Mouse (Mus musculus): ENCODE measurements around the gene Fdps. TPM values are rescaled to one million over a fixed set of nuclear protein-coding genes. Genes with fewer than 3 reads are reported as not detected.
"Not testable (repeated sequence)": the region's sequence is repeated elsewhere in the genome, so short reads cannot be mapped to it uniquely, and the experiment has no call there.

Gene Fdps
- polyA plus RNA-seq, 1 experiment, result 202 TPM

- DNase-seq (ENCODE audit: low read depth), result no peak
- TF ChIP-seq POLR2A (IDR thresholded peaks at IDR 0.05; ENCODE audit: borderline replicate concordance, extremely low read depth, insufficient read depth, insufficient read length, poor library complexity, severe bottlenecking), result no peak
- no peak for TF ChIP-seq CTCF (IDR thresholded peaks at IDR 0.05; ENCODE audit: borderline replicate concordance, extremely low read depth, insufficient read depth, insufficient read length)
Measured at GRCm38 (mm10) chr3:89084654-89085190, 17.0 kb downstream of the Fdps start.

GRCm38 (mm10) chr3:89084133-89084532 lies 17.6 kb downstream of the Fdps start:
- DNase-seq (ENCODE audit: low read depth), result no peak
- no peak for TF ChIP-seq POLR2A (IDR thresholded peaks at IDR 0.05; ENCODE audit: borderline replicate concordance, extremely low read depth, insufficient read depth, insufficient read length, poor library complexity, severe bottlenecking)

- DNase-seq (ENCODE audit: low read depth), result not testable (repeated sequence)
Measured at GRCm38 (mm10) chr3:89082287-89082686, 19.5 kb downstream of the Fdps start.

- no peak for DNase-seq (ENCODE audit: low read depth)
- TF ChIP-seq POLR2A (IDR thresholded peaks at IDR 0.05; ENCODE audit: borderline replicate concordance, extremely low read depth, insufficient read depth, insufficient read length, poor library complexity, severe bottlenecking), result no peak
- no peak for TF ChIP-seq CTCF (IDR thresholded peaks at IDR 0.05; ENCODE audit: borderline replicate concordance, extremely low read depth, insufficient read depth, insufficient read length)
Measured at GRCm38 (mm10) chr3:89077383-89077782, 24.4 kb downstream of the Fdps start.

- TF ChIP-seq CTCF (IDR thresholded peaks at IDR 0.05; ENCODE audit: borderline replicate concordance, extremely low read depth, insufficient read depth, insufficient read length) (no peak), POLR2A (IDR thresholded peaks at IDR 0.05; ENCODE audit: borderline replicate concordance, extremely low read depth, insufficient read depth, insufficient read length, poor library complexity, severe bottlenecking) (no peak)
- no peak for DNase-seq (ENCODE audit: low read depth)
Measured at GRCm38 (mm10) chr3:89067265-89067664, 34.5 kb downstream of the Fdps start.

- no peak for DNase-seq (ENCODE audit: low read depth)
- TF ChIP-seq CTCF (IDR thresholded peaks at IDR 0.05; ENCODE audit: borderline replicate concordance, extremely low read depth, insufficient read depth, insufficient read length) (no peak), POLR2A (IDR thresholded peaks at IDR 0.05; ENCODE audit: borderline replicate concordance, extremely low read depth, insufficient read depth, insufficient read length, poor library complexity, severe bottlenecking) (no peak)
Measured at GRCm38 (mm10) chr3:89061696-89062095, 40.1 kb downstream of the Fdps start.

- TF ChIP-seq CTCF (IDR thresholded peaks at IDR 0.05; ENCODE audit: borderline replicate concordance, extremely low read depth, insufficient read depth, insufficient read length), result peak; percentile 57; the same call in 1 of the 2 replicates
- no peak for TF ChIP-seq POLR2A (IDR thresholded peaks at IDR 0.05; ENCODE audit: borderline replicate concordance, extremely low read depth, insufficient read depth, insufficient read length, poor library complexity, severe bottlenecking)
- DNase-seq (ENCODE audit: low read depth), result peak; percentile 51
Measured at GRCm38 (mm10) chr3:89058783-89059182, 43.0 kb downstream of the Fdps start.

GRCm38 (mm10) chr3:89058361-89058760 lies 43.4 kb downstream of the Fdps start:
- DNase-seq (ENCODE audit: low read depth), result no peak
- TF ChIP-seq CTCF (IDR thresholded peaks at IDR 0.05; ENCODE audit: borderline replicate concordance, extremely low read depth, insufficient read depth, insufficient read length) (no peak), POLR2A (IDR thresholded peaks at IDR 0.05; ENCODE audit: borderline replicate concordance, extremely low read depth, insufficient read depth, insufficient read length, poor library complexity, severe bottlenecking) (no peak)

Other genes with a start within 250 kb of the Fdps start
- 45.9 and 59.1 TPM in 2 replicates for gene Msto1, start 188.0 kb downstream of the Fdps start, polyA plus RNA-seq (2012; rRNA removed)
- gene Ash1l, start 151.3 kb downstream of the Fdps start, polyA plus RNA-seq (2012; rRNA removed), result 19.1 and 25.1 TPM in 2 replicates
- gene Dap3, start 150.8 kb downstream of the Fdps start, polyA plus RNA-seq (2012; rRNA removed), result 75.2 and 86.7 TPM in 2 replicates
- 131 and 149 TPM in 2 replicates for gene Rusc1, start 8.6 kb downstream of the Fdps start, polyA plus RNA-seq (2012; rRNA removed)
- 0.03 and 0.05 TPM in 2 replicates for gene Gm43738, start 860 bp downstream of the Fdps start, polyA plus RNA-seq (2012; rRNA removed)
- gene Pklr, start 34.2 kb upstream of the Fdps start, polyA plus RNA-seq (2012; rRNA removed), result 0.14 and 0.21 TPM in 2 replicates
- gene Hcn3, start 58.2 kb upstream of the Fdps start, polyA plus RNA-seq (2012; rRNA removed), result 61.6 and 68.6 TPM in 2 replicates
- 103 and 123 TPM in 2 replicates for gene Clk2, start 62.8 kb upstream of the Fdps start, polyA plus RNA-seq (2012; rRNA removed)
- gene Scamp3, start 75.5 kb upstream of the Fdps start, polyA plus RNA-seq (2012; rRNA removed), result 132 and 139 TPM in 2 replicates
- gene Fam189b, start 81.2 kb upstream of the Fdps start, polyA plus RNA-seq (2012; rRNA removed), result 69.1 and 73.8 TPM in 2 replicates
- 55.6 and 56.3 TPM in 2 replicates for gene Gba, start 101.0 kb upstream of the Fdps start, polyA plus RNA-seq (2012; rRNA removed)
- gene Thbs3, start 113.2 kb upstream of the Fdps start, polyA plus RNA-seq (2012; rRNA removed), result 117 and 168 TPM in 2 replicates
- gene Mtx1, start 125.1 kb upstream of the Fdps start, polyA plus RNA-seq (2012; rRNA removed), result 146 and 201 TPM in 2 replicates
- 9.3 and 10.0 TPM in 2 replicates for gene Muc1, start 127.1 kb upstream of the Fdps start, polyA plus RNA-seq (2012; rRNA removed)
- gene Krtcap2, start 144.0 kb upstream of the Fdps start, polyA plus RNA-seq (2012; rRNA removed), result 86.7 and 106 TPM in 2 replicates
- 131 and 144 TPM in 2 replicates for gene Trim46, start 144.3 kb upstream of the Fdps start, polyA plus RNA-seq (2012; rRNA removed)
- 145 and 269 TPM in 2 replicates for gene Dpm3, start 157.4 kb upstream of the Fdps start, polyA plus RNA-seq (2012; rRNA removed)
- 41.4 and 71.8 TPM in 2 replicates for gene Slc50a1, start 168.6 kb upstream of the Fdps start, polyA plus RNA-seq (2012; rRNA removed)
- gene Efna1, start 179.2 kb upstream of the Fdps start, polyA plus RNA-seq (2012; rRNA removed), result 11.2 and 12.0 TPM in 2 replicates
- 59.4 and 60.3 TPM in 2 replicates for gene Efna3, start 221.0 kb upstream of the Fdps start, polyA plus RNA-seq (2012; rRNA removed)
- 12.6 and 22.9 TPM in 2 replicates for gene Efna4, start 236.1 kb upstream of the Fdps start, polyA plus RNA-seq (2012; rRNA removed)
- 63.6 and 75.5 TPM in 2 replicates for gene Adam15, start 248.0 kb upstream of the Fdps start, polyA plus RNA-seq (2012; rRNA removed)